Mouse (Mus musculus): ENCODE measurements around the gene Wdr20. TPM values are rescaled to one million over a fixed set of nuclear protein-coding genes. Genes with fewer than 3 reads are reported as not detected.

Gene Wdr20
- polyA plus RNA-seq, 1 experiment, result 12.6 TPM

- Histone ChIP-seq H3K79me3 (ENCODE audit: low read depth) (no peaks in the 10 kb centered on the region), H3K36me3 (ENCODE audit: control insufficient read depth, insufficient read depth) (no peaks in the 10 kb centered on the region), H3K79me2 (ENCODE audit: control insufficient read depth, insufficient read depth) (no peaks in the 10 kb centered on the region), H3K27me3 (ENCODE audit: control insufficient read depth, insufficient read depth, insufficient read length) (no peaks in the 10 kb centered on the region), H3ac (ENCODE audit: control insufficient read depth, insufficient read length, low read depth) (no peak overlapping the region), H3K4me3 (ENCODE audit: insufficient read depth, poor library complexity, severe bottlenecking) (no peak overlapping the region)
- TF ChIP-seq CEBPB (IDR thresholded peaks at IDR 0.05; ENCODE audit: low read depth) (no peak), FOSL1 (IDR thresholded peaks at IDR 0.05; ENCODE audit: insufficient read depth, low read length, poor library complexity, severe bottlenecking) (no peak), CTCF (IDR thresholded peaks at IDR 0.05; ENCODE audit: control insufficient read depth, insufficient read depth, insufficient read length) (no peak), MYOG (IDR thresholded peaks at IDR 0.05; ENCODE audit: control insufficient read depth, extremely low read depth, insufficient read length) (no peak), USF1 (IDR thresholded peaks at IDR 0.05; ENCODE audit: low read depth) (no peak), MAX (IDR thresholded peaks at IDR 0.05) (no peak), MYOD1 (IDR thresholded peaks at IDR 0.05; ENCODE audit: control insufficient read depth, insufficient read length, low read depth) (no peak)
Observed at GRCm38 (mm10) chr12:110822366-110822765, 84.6 kb downstream of the Wdr20 start.

GRCm38 (mm10) chr12:110828908-110829307 is 91.2 kb downstream of the Wdr20 start:
- H3K27me3 ChIP-seq (ENCODE audit: control insufficient read depth, insufficient read depth, insufficient read length), result no peaks in the 10 kb centered on the region
- no peak overlapping the region for H3K4me3 ChIP-seq (ENCODE audit: insufficient read depth, poor library complexity, severe bottlenecking)
- TF ChIP-seq MYOG (IDR thresholded peaks at IDR 0.05; ENCODE audit: control insufficient read depth, extremely low read depth, insufficient read length) (no peak), MYOD1 (IDR thresholded peaks at IDR 0.05; ENCODE audit: control insufficient read depth, insufficient read length, low read depth) (no peak), CEBPB (IDR thresholded peaks at IDR 0.05; ENCODE audit: low read depth) (no peak), FOSL1 (IDR thresholded peaks at IDR 0.05; ENCODE audit: insufficient read depth, low read length, poor library complexity, severe bottlenecking) (no peak), MAX (IDR thresholded peaks at IDR 0.05) (no peak), CTCF (IDR thresholded peaks at IDR 0.05; ENCODE audit: control insufficient read depth, insufficient read depth, insufficient read length) (no peak), USF1 (IDR thresholded peaks at IDR 0.05; ENCODE audit: low read depth) (no peak)

GRCm38 (mm10) chr12:110830293-110831024 is 92.7 kb downstream of the Wdr20 start:
- TF ChIP-seq MYOG (IDR thresholded peaks at IDR 0.05; ENCODE audit: control insufficient read depth, extremely low read depth, insufficient read length) (no peak), MAX (IDR thresholded peaks at IDR 0.05) (no peak), CTCF (IDR thresholded peaks at IDR 0.05; ENCODE audit: control insufficient read depth, insufficient read depth, insufficient read length) (no peak), MYOD1 (IDR thresholded peaks at IDR 0.05; ENCODE audit: control insufficient read depth, insufficient read length, low read depth) (no peak), USF1 (IDR thresholded peaks at IDR 0.05; ENCODE audit: low read depth) (no peak), FOSL1 (IDR thresholded peaks at IDR 0.05; ENCODE audit: insufficient read depth, low read length, poor library complexity, severe bottlenecking) (no peak), CEBPB (IDR thresholded peaks at IDR 0.05; ENCODE audit: low read depth) (no peak)
- Histone ChIP-seq H3K27me3 (ENCODE audit: control insufficient read depth, insufficient read depth, insufficient read length) (no peaks in the 10 kb centered on the region), H3ac (ENCODE audit: control insufficient read depth, insufficient read length, low read depth) (no peak overlapping the region), H3K36me3 (ENCODE audit: control insufficient read depth, insufficient read depth) (no peaks in the 10 kb centered on the region), H3K4me3 (ENCODE audit: insufficient read depth, poor library complexity, severe bottlenecking) (no peak overlapping the region), H3K79me2 (ENCODE audit: control insufficient read depth, insufficient read depth) (no peaks in the 10 kb centered on the region), H3K79me3 (ENCODE audit: low read depth) (no peaks in the 10 kb centered on the region)

More at GRCm38 (mm10) chr12:110828908-110829307, 91.2 kb downstream of the Wdr20 start:
- Histone ChIP-seq H3K79me3 (ENCODE audit: low read depth) (no peaks in the 10 kb centered on the region), H3ac (ENCODE audit: control insufficient read depth, insufficient read length, low read depth) (no peak overlapping the region), H3K36me3 (ENCODE audit: control insufficient read depth, insufficient read depth) (no peaks in the 10 kb centered on the region), H3K79me2 (ENCODE audit: control insufficient read depth, insufficient read depth) (no peaks in the 10 kb centered on the region)

GRCm38 (mm10) chr12:110835182-110835581 is 97.4 kb downstream of the Wdr20 start:
- H3K36me3 ChIP-seq (ENCODE audit: control insufficient read depth, insufficient read depth), result no peaks in the 10 kb centered on the region
- no peak overlapping the region for H3K4me3 ChIP-seq (ENCODE audit: insufficient read depth, poor library complexity, severe bottlenecking)
- H3K27me3 ChIP-seq (ENCODE audit: control insufficient read depth, insufficient read depth, insufficient read length), result no peaks in the 10 kb centered on the region
- H3K79me2 ChIP-seq (ENCODE audit: control insufficient read depth, insufficient read depth), result no peaks in the 10 kb centered on the region
- no peak overlapping the region for H3ac ChIP-seq (ENCODE audit: control insufficient read depth, insufficient read length, low read depth)
- no peaks in the 10 kb centered on the region for H3K79me3 ChIP-seq (ENCODE audit: low read depth)
- TF ChIP-seq MAX (IDR thresholded peaks at IDR 0.05), result no peak
- TF ChIP-seq CTCF (IDR thresholded peaks at IDR 0.05; ENCODE audit: control insufficient read depth, insufficient read depth, insufficient read length), result no peak
- TF ChIP-seq CEBPB (IDR thresholded peaks at IDR 0.05; ENCODE audit: low read depth), result no peak
- no peak for TF ChIP-seq USF1 (IDR thresholded peaks at IDR 0.05; ENCODE audit: low read depth)
- TF ChIP-seq FOSL1 (IDR thresholded peaks at IDR 0.05; ENCODE audit: insufficient read depth, low read length, poor library complexity, severe bottlenecking), result no peak
- no peak for TF ChIP-seq MYOD1 (IDR thresholded peaks at IDR 0.05; ENCODE audit: control insufficient read depth, insufficient read length, low read depth)
- TF ChIP-seq MYOG (IDR thresholded peaks at IDR 0.05; ENCODE audit: control insufficient read depth, extremely low read depth, insufficient read length), result no peak

GRCm38 (mm10) chr12:110836729-110837128 is 99.0 kb downstream of the Wdr20 start:
- Histone ChIP-seq H3K36me3 (ENCODE audit: control insufficient read depth, insufficient read depth) (no peaks in the 10 kb centered on the region), H3ac (ENCODE audit: control insufficient read depth, insufficient read length, low read depth) (no peak overlapping the region), H3K27me3 (ENCODE audit: control insufficient read depth, insufficient read depth, insufficient read length) (no peaks in the 10 kb centered on the region), H3K79me2 (ENCODE audit: control insufficient read depth, insufficient read depth) (no peaks in the 10 kb centered on the region), H3K79me3 (ENCODE audit: low read depth) (no peaks in the 10 kb centered on the region), H3K4me3 (ENCODE audit: insufficient read depth, poor library complexity, severe bottlenecking) (no peak overlapping the region)
- no peak for TF ChIP-seq USF1 (IDR thresholded peaks at IDR 0.05; ENCODE audit: low read depth)
- TF ChIP-seq MYOD1 (IDR thresholded peaks at IDR 0.05; ENCODE audit: control insufficient read depth, insufficient read length, low read depth), result no peak
- TF ChIP-seq MYOG (IDR thresholded peaks at IDR 0.05; ENCODE audit: control insufficient read depth, extremely low read depth, insufficient read length), result no peak
- no peak for TF ChIP-seq FOSL1 (IDR thresholded peaks at IDR 0.05; ENCODE audit: insufficient read depth, low read length, poor library complexity, severe bottlenecking)
- no peak for TF ChIP-seq MAX (IDR thresholded peaks at IDR 0.05)
- TF ChIP-seq CEBPB (IDR thresholded peaks at IDR 0.05; ENCODE audit: low read depth), result no peak
- TF ChIP-seq CTCF (IDR thresholded peaks at IDR 0.05; ENCODE audit: control insufficient read depth, insufficient read depth, insufficient read length), result no peak

Measured in C2C12 (cell line).